Mouse (Mus musculus): Measurements from ENCODE around the gene Nkain2.

GRCm38 (mm10) chr10:32029996-32030395, 860.3 kb downstream of the Nkain2 start:
- no peak for TF ChIP-seq CTCF (IDR thresholded peaks at IDR 0.05; ENCODE audit: insufficient read depth, low read depth, low read length)
- TF ChIP-seq POLR2A (IDR thresholded peaks at IDR 0.05; ENCODE audit: insufficient read depth, low read depth, low read length), result no peak

Measured in olfactory bulb, adult 2 months (tissue).